Mouse (Mus musculus) bone marrow macrophage, adult 2 months (primary cell): ENCODE measurements around the gene Metap1d. TPM values are rescaled to one million over a fixed set of nuclear protein-coding genes. Genes with fewer than 3 reads are reported as not detected.

Source experiments
- H3K27ac ChIP-seq: 2 replicates; pipeline ENCODE4 v1.5.1; 2012; ENCODE audit warnings: low read depth, low read length; ENCODE audit not compliant: insufficient read depth
- H3K4me1 ChIP-seq: 2 replicates; pipeline ENCODE4 v1.6.1; 2012; ENCODE audit warnings: low read length; ENCODE audit not compliant: control insufficient read depth, insufficient read depth
- H3K4me3 ChIP-seq: 2 replicates; pipeline ENCODE4 v1.5.1; 2012; ENCODE audit warnings: mild to moderate bottlenecking, low read length, moderate library complexity; ENCODE audit not compliant: insufficient read depth
- CTCF ChIP-seq: IDR thresholded peaks from 2 replicates; pipeline ENCODE4 v1.5.1; 2012; ENCODE audit warnings: low read depth, mild to moderate bottlenecking, low read length, moderate library complexity
- POLR2A ChIP-seq: IDR thresholded peaks from 2 replicates; pipeline ENCODE4 v1.6.1; 2012; ENCODE audit warnings: mild to moderate bottlenecking, low read depth, low read length, borderline replicate concordance
- polyA plus RNA-seq: library from polyadenylated mRNA; stranded (reverse); fragments of >200 nt; gene quantifications from 2 replicates; pipeline ENCODE4 v1.2.4, GENCODE M21; 2012; ENCODE audit not compliant: missing spikeins, insufficient read depth, insufficient read length

Gene Metap1d
- polyA plus RNA-seq, 1 experiment = 32.5 TPM

- Histone ChIP-seq H3K4me1 (0 out of 2 replicates have a peak, but pooled peaks cover 4% of the 10 kb centered on the region), H3K27ac (no peak overlapping the region), H3K4me3 (peak overlapping the region; percentile 38)
- TF ChIP-seq CTCF = no peak
These were observed 76.7 kb downstream of the Metap1d start for GRCm38 (mm10) chr2:71529511-71530351.

GRCm38 (mm10) chr2:71530391-71531123 lies 77.5 kb downstream of the Metap1d start:
- TF ChIP-seq CTCF = no peak
- TF ChIP-seq POLR2A = no peak
- Histone ChIP-seq H3K4me3 (0 out of 2 replicates have a peak overlapping the region, but pooled peaks have one; percentile 38), H3K4me1 (0 out of 2 replicates have a peak, but pooled peaks cover 4% of the 10 kb centered on the region)

GRCm38 (mm10) chr2:71531124-71531590 lies 78.1 kb downstream of the Metap1d start:
- TF ChIP-seq POLR2A = no peak
- 0 out of 2 replicates have a peak, but pooled peaks have one; percentile 8 for TF ChIP-seq CTCF
- Histone ChIP-seq H3K4me1 (0 out of 2 replicates have a peak, but pooled peaks cover 4% of the 10 kb centered on the region), H3K27ac (no peak overlapping the region), H3K4me3 (no peak overlapping the region)

More at GRCm38 (mm10) chr2:71530391-71531123, 77.5 kb downstream of the Metap1d start:
- H3K27ac ChIP-seq = no peak overlapping the region

GRCm38 (mm10) chr2:71531990-71532970 lies 79.2 kb downstream of the Metap1d start:
- Histone ChIP-seq H3K27ac (no peak overlapping the region), H3K4me1 (0 out of 2 replicates have a peak, but pooled peaks cover 4% of the 10 kb centered on the region), H3K4me3 (no peak overlapping the region)
- TF ChIP-seq POLR2A = no peak
- no peak for TF ChIP-seq CTCF

- Histone ChIP-seq H3K27ac (no peak overlapping the region), H3K4me1 (0 out of 2 replicates have a peak, but pooled peaks cover 4% of the 10 kb centered on the region), H3K4me3 (no peak overlapping the region)
- no peak for TF ChIP-seq POLR2A
- TF ChIP-seq CTCF = no peak
These were observed 80.0 kb downstream of the Metap1d start for GRCm38 (mm10) chr2:71533094-71533493.

GRCm38 (mm10) chr2:71534242-71535052 lies 81.4 kb downstream of the Metap1d start:
- TF ChIP-seq CTCF (no peak), POLR2A (no peak)

GRCm38 (mm10) chr2:71540611-71541417 lies 87.7 kb downstream of the Metap1d start:
- peaks cover 11% of the 10 kb centered on the region for H3K4me1 ChIP-seq
- peak overlapping the region; percentile 26 for H3K4me3 ChIP-seq
- H3K27ac ChIP-seq = no peak overlapping the region
- TF ChIP-seq POLR2A (no peak), CTCF (no peak)

More at GRCm38 (mm10) chr2:71534242-71535052, 81.4 kb downstream of the Metap1d start:
- Histone ChIP-seq H3K4me1 (peaks cover 7% of the 10 kb centered on the region), H3K4me3 (no peak overlapping the region), H3K27ac (no peak overlapping the region)

- no peak overlapping the region for H3K27ac ChIP-seq
- peaks cover 11% of the 10 kb centered on the region for H3K4me1 ChIP-seq
- TF ChIP-seq POLR2A (no peak), CTCF (no peak)
- H3K4me3 ChIP-seq = 0 out of 2 replicates have a peak overlapping the region, but pooled peaks have one; percentile 26
These were observed 88.5 kb downstream of the Metap1d start for GRCm38 (mm10) chr2:71541418-71542226.
